In genomic region chr13:59010893-59011529, GRCm38 (mm10) we compare ENCODE assay signal across 8 mouse cellular contexts.
DNase-seq lines count a peak whose midpoint lies in the region; ATAC-seq lines count a peak whose summit lies in the region.

No protein-coding gene starts in this region.

- peak; percentile 62; the same call in 1 of the 2 replicates for ATAC-seq in intestine, embryonic 14.5 days (replicated peaks; ENCODE audit: low FRiP score, low TSS enrichment, low read depth)
- no peak for ATAC-seq in monocyte, adult 5-6 weeks (replicated peaks; ENCODE audit: insufficient number of reproducible peaks, low FRiP score, low TSS enrichment, poor library complexity, severe bottlenecking)

- peak overlapping the region; percentile 57 for H3K4me2 ChIP-seq in intestine, embryonic 14.5 days (ENCODE audit: low read length)

- no peaks in the 10 kb centered on the region for H3K36me3 ChIP-seq in intestine, embryonic 14.5 days (ENCODE audit: control insufficient read depth, insufficient read depth, low read length)

- intact Hi-C loops in heart, postnatal 10 days (cut with DNase I): no loop called here

- H3K27me3 ChIP-seq in intestine, embryonic 14.5 days (replicated peaks; ENCODE audit: control insufficient read depth, insufficient read depth, low read length): 0 out of 2 replicates have a peak, but pooled peaks cover 3% of the 10 kb centered on the region

- no peaks in the 10 kb centered on the region for H3K9me3 ChIP-seq in intestine, embryonic 14.5 days (ENCODE audit: control insufficient read depth, low read length)

- H3K4me3 ChIP-seq in intestine, embryonic 14.5 days (ENCODE audit: low read depth, low read length): peak overlapping the region; percentile 27

- peaks cover 9% of the 10 kb centered on the region; the same call in 1 of the 2 replicates for H3K4me1 ChIP-seq in intestine, embryonic 14.5 days (replicated peaks; ENCODE audit: control insufficient read depth, insufficient read depth, low read length)

- H3K27ac ChIP-seq in intestine, embryonic 14.5 days (ENCODE audit: low read depth): no peak overlapping the region

- no peak overlapping the region for H3K9ac ChIP-seq in intestine, embryonic 14.5 days (ENCODE audit: low read length)

- DNase-seq in heart, adult 11 months: peak; percentile 82
- DNase-seq in heart, postnatal 10 days: no peak
- peak; percentile 55 for DNase-seq in embryo, embryonic 10.5 days (ENCODE audit: low spot score)
- DNase-seq in intestine, embryonic 14.5 days (ENCODE audit: low spot score): no peak
- DNase-seq in lung, postnatal 4 days: peak; percentile 15 to 61
- DNase-seq in B cell, adult 2 months: no peak
- no peak for DNase-seq in left cerebral cortex, adult 9 months (ENCODE audit: low spot score in 2 of 2)

- WGBS in intestine, embryonic 14.5 days: 30% methylated on average over 16 of the region's 16 CpGs

Comparison
In these comparisons a context has a peak if more than half of its experiments do, and no peak if none do; other contexts are left out.
1. DNase-seq: peak in heart, adult 11 months (single experiment), embryo, embryonic 10.5 days (single experiment) and lung, postnatal 4 days (2 of 2); none in heart, postnatal 10 days (0 of 2), intestine, embryonic 14.5 days (single experiment), B cell, adult 2 months (0 of 2) and left cerebral cortex, adult 9 months (0 of 2).